Comparison of ENCODE assay signal across 18 mouse cellular contexts in the genomic region with DNA sequence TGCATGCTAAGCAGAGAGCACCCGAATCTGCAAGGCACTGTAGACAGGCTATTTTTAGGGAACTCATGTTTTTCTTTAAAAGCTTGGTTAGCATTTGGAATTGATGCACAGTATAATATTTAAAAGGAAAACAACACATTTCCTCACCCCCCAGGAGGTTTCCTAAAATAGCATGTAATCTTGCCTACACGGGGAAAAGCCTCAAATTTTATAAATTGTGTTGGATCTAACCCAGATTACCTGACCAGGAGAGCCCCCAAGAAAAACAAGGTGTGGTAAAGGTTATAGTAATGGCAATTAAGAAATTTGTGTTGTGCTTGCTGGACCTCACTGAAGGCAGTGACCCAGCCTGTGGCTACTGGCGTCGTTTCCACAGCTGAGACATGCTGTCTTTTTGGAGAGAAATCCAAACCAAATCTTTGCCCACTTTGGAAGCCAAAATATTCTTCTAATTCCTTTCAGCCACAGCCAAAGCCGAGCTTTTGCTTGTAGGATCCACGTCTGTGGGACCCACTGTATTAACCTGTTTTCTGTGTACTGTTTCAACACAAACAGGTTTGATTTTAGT.
DNase-seq lines count a peak whose midpoint lies in the region; ATAC-seq and TF ChIP-seq lines count a peak whose summit lies in the region.
"Had no signal": no experiment of that assay in that cellular context is flagged by ENCODE, and none has a peak within 500 bp of the region (broad histone marks: within the 10 kb centered on the region; RNA-seq: fewer than 3 reads in every experiment).

No protein-coding gene starts in this region.

- no peak for ATAC-seq in monocyte, adult 5-6 weeks (replicated peaks; ENCODE audit: insufficient number of reproducible peaks, low FRiP score, low TSS enrichment, poor library complexity, severe bottlenecking)
- ATAC-seq: forebrain, embryonic 15.5 days; hindbrain, embryonic 16.5 days; liver, postnatal 0 days had no signal

- WGBS in kidney, adult 2 months = 49% methylated on average over 6 of the region's 6 CpGs

- no peaks in the 10 kb centered on the region for H3K4me1 ChIP-seq in kidney, adult 2 months (ENCODE audit: control insufficient read depth, insufficient read depth, low read length)
- H3K4me1 ChIP-seq: embryonic facial prominence, embryonic 12.5 days; forebrain, embryonic 15.5 days; neural tube, embryonic 12.5 days had no signal

- TF ChIP-seq POLR2A in kidney, adult 2 months (IDR thresholded peaks at IDR 0.05; ENCODE audit: low read depth, low read length) = no peak

- H3K36me3 ChIP-seq in kidney, adult 2 months (ENCODE audit: control insufficient read depth, insufficient read depth, low read length) = no peaks in the 10 kb centered on the region
- H3K36me3 ChIP-seq: embryonic facial prominence, embryonic 12.5 days; forebrain, embryonic 15.5 days; limb, embryonic 12.5 days; neural tube, embryonic 12.5 days had no signal

- H3K27ac ChIP-seq in kidney, adult 2 months (ENCODE audit: insufficient read depth, low read depth, low read length) = 0 out of 2 replicates have a peak overlapping the region, but pooled peaks have one; percentile 16
- H3K27ac ChIP-seq: embryonic facial prominence, embryonic 12.5 days; forebrain, embryonic 15.5 days; layer of hippocampus, adult 2 months; limb, embryonic 12.5 days; neural tube, embryonic 12.5 days had no signal

- no peak overlapping the region for H3K4me3 ChIP-seq in kidney, adult 2 months (ENCODE audit: insufficient read depth, low read depth, low read length)
- H3K4me3 ChIP-seq: embryonic facial prominence, embryonic 12.5 days; forebrain, embryonic 15.5 days; layer of hippocampus, adult 2 months; limb, embryonic 12.5 days; neural tube, embryonic 12.5 days had no signal

- DNase-seq in cerebellum, postnatal 14 days = peak; percentile 21 to 40
- no peak for DNase-seq in cerebellum, adult 8-10 months
- peak; percentile 23 for DNase-seq in kidney, adult 2 months
- no peak for DNase-seq in kidney, postnatal 25 days
- peak; percentile 49 for DNase-seq in 3134 (ENCODE audit: extremely low read depth, insufficient read length, low spot score)
- peak; percentile 10 for DNase-seq in gastrocnemius, postnatal 10 days
- DNase-seq in urinary bladder, adult 18-20 months (ENCODE audit: low spot score in 2 of 2) = no peak
- DNase-seq: adrenal gland, postnatal 25 days; cerebellum, postnatal 36 days; kidney, adult 11 months; liver, postnatal 0 days had no signal

- H3K27me3 ChIP-seq in kidney, adult 2 months (replicated peaks; ENCODE audit: control insufficient read depth, insufficient read depth, low read length) = no peaks in the 10 kb centered on the region
- H3K27me3 ChIP-seq: embryonic facial prominence, embryonic 12.5 days; forebrain, embryonic 15.5 days; limb, embryonic 12.5 days; neural tube, embryonic 12.5 days had no signal

- no peak for TF ChIP-seq CTCF in kidney, adult 2 months (conservative IDR thresholded peaks at IDR 0.05; ENCODE audit: insufficient read depth, insufficient read length, low read depth, low read length)

Comparison
In these comparisons a context has a peak if more than half of its experiments do, and no peak if none do; other contexts are left out.
1. DNase-seq: peak in cerebellum, postnatal 14 days (2 of 2), kidney, adult 2 months (single experiment), 3134 (single experiment) and gastrocnemius, postnatal 10 days (single experiment); none in cerebellum, adult 8-10 months (single experiment), kidney, postnatal 25 days (0 of 2) and urinary bladder, adult 18-20 months (0 of 2).